Mouse (Mus musculus): ENCODE results near the gene Prkg2. TPM values are rescaled to one million over a fixed set of nuclear protein-coding genes. Genes with fewer than 3 reads are reported as not detected.

Gene Prkg2
- polyA plus RNA-seq, 2 experiments = 0.01 TPM; not detected in 1

GRCm38 (mm10) chr5:99019709-99020108 lies 17.4 kb downstream of the Prkg2 start:
- DNase-seq (ENCODE audit: low read depth in 3 of 3, low spot score in 3 of 3) = no peak
- 71% methylated on average over 6 of the region's 6 CpGs for WGBS (ENCODE audit: insufficient replicate concordance)
- Histone ChIP-seq H3K9ac (replicated peaks) (no peak overlapping the region), H3K9me3 (ENCODE audit: control insufficient read depth, low read length) (no peaks in the 10 kb centered on the region), H3K4me3 (ENCODE audit: insufficient read depth in 1 of 2, low read depth in 2 of 2, low read length in 2 of 2) (no peak overlapping the region), H3K4me1 (replicated peaks; ENCODE audit: control insufficient read depth in 2 of 2, insufficient read depth in 2 of 2, low read length in 1 of 2) (no peaks in the 10 kb centered on the region), H3K27me3 (ENCODE audit: control insufficient read depth, insufficient read depth, low read length) (no peaks in the 10 kb centered on the region), H3K36me3 (replicated peaks; ENCODE audit: control insufficient read depth, insufficient read depth, low read depth) (no peaks in the 10 kb centered on the region), H3K4me2 (ENCODE audit: low read depth) (no peak overlapping the region), H3K27ac (no peak overlapping the region)
- no peak for ATAC-seq (ENCODE audit: insufficient read depth)
- TF ChIP-seq EP300 (IDR thresholded peaks at IDR 0.05; ENCODE audit: low read depth) (no peak), CTCF (IDR thresholded peaks at IDR 0.05; ENCODE audit: low read depth) (no peak)

GRCm38 (mm10) chr5:99015140-99015539 lies 22.0 kb downstream of the Prkg2 start:
- no peaks in the 10 kb centered on the region for H3K27me3 ChIP-seq (ENCODE audit: control insufficient read depth, insufficient read depth, low read length)
- H3K4me3 ChIP-seq (ENCODE audit: insufficient read depth in 1 of 2, low read depth in 2 of 2, low read length in 2 of 2) = no peak overlapping the region
- no peak for ATAC-seq (ENCODE audit: insufficient read depth)
- TF ChIP-seq EP300 (IDR thresholded peaks at IDR 0.05; ENCODE audit: low read depth) (no peak), CTCF (IDR thresholded peaks at IDR 0.05; ENCODE audit: low read depth) (no peak)
- no peak overlapping the region for H3K27ac ChIP-seq
- no peaks in the 10 kb centered on the region for H3K4me1 ChIP-seq (replicated peaks; ENCODE audit: control insufficient read depth in 2 of 2, insufficient read depth in 2 of 2, low read length in 1 of 2)
- no peaks in the 10 kb centered on the region for H3K9me3 ChIP-seq (ENCODE audit: control insufficient read depth, low read length)
- H3K4me2 ChIP-seq (ENCODE audit: low read depth) = no peak overlapping the region
- H3K36me3 ChIP-seq (replicated peaks; ENCODE audit: control insufficient read depth, insufficient read depth, low read depth) = no peaks in the 10 kb centered on the region
- no peak for DNase-seq (ENCODE audit: low read depth in 3 of 3, low spot score in 3 of 3)
- WGBS (ENCODE audit: insufficient replicate concordance) = 49% methylated on average over 3 of the region's 3 CpGs
- H3K9ac ChIP-seq (replicated peaks) = no peak overlapping the region

- H3K4me1 ChIP-seq (replicated peaks; ENCODE audit: control insufficient read depth in 2 of 2, insufficient read depth in 2 of 2, low read length in 1 of 2) = no peaks in the 10 kb centered on the region
- H3K27me3 ChIP-seq (ENCODE audit: control insufficient read depth, insufficient read depth, low read length) = no peaks in the 10 kb centered on the region
- no peak overlapping the region for H3K4me2 ChIP-seq (ENCODE audit: low read depth)
- no peak overlapping the region for H3K4me3 ChIP-seq (ENCODE audit: insufficient read depth in 1 of 2, low read depth in 2 of 2, low read length in 2 of 2)
- no peak for TF ChIP-seq EP300 (IDR thresholded peaks at IDR 0.05; ENCODE audit: low read depth)
- TF ChIP-seq CTCF (IDR thresholded peaks at IDR 0.05; ENCODE audit: low read depth) = no peak
- DNase-seq (ENCODE audit: low read depth in 3 of 3, low spot score in 3 of 3) (no peak), ATAC-seq (ENCODE audit: insufficient read depth) (no peak)
- no peaks in the 10 kb centered on the region for H3K9me3 ChIP-seq (ENCODE audit: control insufficient read depth, low read length)
- no peak overlapping the region for H3K27ac ChIP-seq
- no peaks in the 10 kb centered on the region for H3K36me3 ChIP-seq (replicated peaks; ENCODE audit: control insufficient read depth, insufficient read depth, low read depth)
- 52% methylated on average over 14 of the region's 14 CpGs for WGBS (ENCODE audit: insufficient replicate concordance)
- H3K9ac ChIP-seq (replicated peaks) = no peak overlapping the region
Observed at GRCm38 (mm10) chr5:99010448-99011151, 26.6 kb downstream of the Prkg2 start.

GRCm38 (mm10) chr5:98998104-98998503 lies 39.0 kb downstream of the Prkg2 start:
- TF ChIP-seq EP300 (IDR thresholded peaks at IDR 0.05; ENCODE audit: low read depth) (no peak), CTCF (IDR thresholded peaks at IDR 0.05; ENCODE audit: low read depth) (no peak)
- H3K4me3 ChIP-seq (ENCODE audit: insufficient read depth in 1 of 2, low read depth in 2 of 2, low read length in 2 of 2) = no peak overlapping the region
- H3K36me3 ChIP-seq (replicated peaks; ENCODE audit: control insufficient read depth, insufficient read depth, low read depth) = no peaks in the 10 kb centered on the region
- no peak overlapping the region for H3K4me2 ChIP-seq (ENCODE audit: low read depth)
- H3K4me1 ChIP-seq (replicated peaks; ENCODE audit: control insufficient read depth in 2 of 2, insufficient read depth in 2 of 2, low read length in 1 of 2) = no peaks in the 10 kb centered on the region
- no peaks in the 10 kb centered on the region for H3K27me3 ChIP-seq (ENCODE audit: control insufficient read depth, insufficient read depth, low read length)
- H3K9me3 ChIP-seq (ENCODE audit: control insufficient read depth, low read length) = no peaks in the 10 kb centered on the region
- WGBS (ENCODE audit: insufficient replicate concordance) = 50% methylated on average over 4 of the region's 4 CpGs
- no peak overlapping the region for H3K27ac ChIP-seq
- ATAC-seq (ENCODE audit: insufficient read depth) (no peak), DNase-seq (ENCODE audit: low read depth in 3 of 3, low spot score in 3 of 3) (no peak)
- no peak overlapping the region for H3K9ac ChIP-seq (replicated peaks)

GRCm38 (mm10) chr5:98995767-98996166 lies 41.4 kb downstream of the Prkg2 start:
- DNase-seq (ENCODE audit: low read depth in 3 of 3, low spot score in 3 of 3) (no peak), ATAC-seq (ENCODE audit: insufficient read depth) (no peak)
- 54% methylated on average over 4 of the region's 4 CpGs for WGBS (ENCODE audit: insufficient replicate concordance)
- TF ChIP-seq EP300 (IDR thresholded peaks at IDR 0.05; ENCODE audit: low read depth) (no peak), CTCF (IDR thresholded peaks at IDR 0.05; ENCODE audit: low read depth) (no peak)
- Histone ChIP-seq H3K27me3 (ENCODE audit: control insufficient read depth, insufficient read depth, low read length) (no peaks in the 10 kb centered on the region), H3K36me3 (replicated peaks; ENCODE audit: control insufficient read depth, insufficient read depth, low read depth) (no peaks in the 10 kb centered on the region), H3K4me2 (ENCODE audit: low read depth) (no peak overlapping the region), H3K4me3 (ENCODE audit: insufficient read depth in 1 of 2, low read depth in 2 of 2, low read length in 2 of 2) (no peak overlapping the region), H3K27ac (no peak overlapping the region), H3K4me1 (replicated peaks; ENCODE audit: control insufficient read depth in 2 of 2, insufficient read depth in 2 of 2, low read length in 1 of 2) (no peaks in the 10 kb centered on the region), H3K9ac (replicated peaks) (no peak overlapping the region), H3K9me3 (ENCODE audit: control insufficient read depth, low read length) (no peaks in the 10 kb centered on the region)

Measured in liver, embryonic 14.5 days (tissue).